Mouse (Mus musculus): ENCODE results near the gene Usmg5.
"Not testable (repeated sequence)": the region's sequence is repeated elsewhere in the genome, so short reads cannot be mapped to it uniquely, and the experiment has no call there.

Gene Usmg5

DNA sequence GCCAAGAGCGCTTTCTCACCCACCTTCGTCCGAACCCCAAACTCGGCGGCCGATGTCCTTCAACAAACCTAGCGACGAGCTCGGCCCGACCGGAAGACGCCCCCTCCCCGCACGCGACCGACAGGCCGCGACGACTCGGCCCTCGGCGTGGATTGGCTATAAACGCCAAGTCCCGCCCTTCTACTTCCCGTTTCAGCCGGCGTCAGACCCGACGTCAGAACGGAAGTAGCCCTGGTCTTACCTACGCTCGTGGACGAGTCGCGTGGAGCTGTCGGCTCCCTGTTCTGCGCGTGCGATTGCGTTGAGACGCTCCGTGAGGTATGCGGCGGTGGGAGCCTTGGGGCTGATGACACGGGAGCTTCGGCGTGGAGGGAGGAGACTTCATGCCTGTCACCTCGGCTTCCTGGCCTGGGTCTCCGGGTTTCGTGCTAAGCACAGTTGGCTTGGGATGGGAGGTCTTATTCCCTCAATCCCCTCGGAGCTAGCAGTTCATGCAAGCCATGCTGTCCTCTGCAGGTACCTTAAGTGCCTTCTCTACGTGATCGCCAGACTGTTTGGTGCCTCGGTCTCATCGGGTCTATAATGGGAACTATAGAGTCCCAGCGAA is at the start of gene Usmg5, which contains the start of gene Pdcd11:
Gene Usmg5 (minus strand): TSS at position 98 of the 607 bp plus-strand sequence.
Gene Pdcd11 (plus strand): TSS at position 219 of the 607 bp plus-strand sequence.
- DNase-seq (ENCODE audit: low spot score), result peak; percentile 94

DNA sequence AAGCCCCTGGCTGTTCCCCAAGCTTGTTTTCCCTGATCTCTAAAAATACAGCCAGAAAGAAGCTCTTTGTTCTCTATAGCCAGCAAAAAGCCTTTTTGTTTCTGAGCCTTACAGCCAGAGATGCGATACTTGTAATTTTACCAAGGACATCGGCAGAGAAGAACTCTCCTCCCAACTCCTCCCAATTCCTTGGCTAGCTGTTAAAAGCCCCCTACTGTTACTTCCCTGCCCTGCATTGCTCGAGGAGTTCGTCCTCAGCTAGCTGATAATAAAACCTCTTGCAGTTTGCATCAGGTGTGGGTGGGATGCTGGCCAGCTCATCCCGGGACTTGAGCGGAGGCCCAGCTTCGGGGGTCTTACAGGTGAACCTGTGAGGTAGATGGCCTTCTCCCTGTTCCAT is 49.2 kb upstream of the Usmg5 start:
- DNase-seq (ENCODE audit: low spot score), result not testable (repeated sequence)

DNA sequence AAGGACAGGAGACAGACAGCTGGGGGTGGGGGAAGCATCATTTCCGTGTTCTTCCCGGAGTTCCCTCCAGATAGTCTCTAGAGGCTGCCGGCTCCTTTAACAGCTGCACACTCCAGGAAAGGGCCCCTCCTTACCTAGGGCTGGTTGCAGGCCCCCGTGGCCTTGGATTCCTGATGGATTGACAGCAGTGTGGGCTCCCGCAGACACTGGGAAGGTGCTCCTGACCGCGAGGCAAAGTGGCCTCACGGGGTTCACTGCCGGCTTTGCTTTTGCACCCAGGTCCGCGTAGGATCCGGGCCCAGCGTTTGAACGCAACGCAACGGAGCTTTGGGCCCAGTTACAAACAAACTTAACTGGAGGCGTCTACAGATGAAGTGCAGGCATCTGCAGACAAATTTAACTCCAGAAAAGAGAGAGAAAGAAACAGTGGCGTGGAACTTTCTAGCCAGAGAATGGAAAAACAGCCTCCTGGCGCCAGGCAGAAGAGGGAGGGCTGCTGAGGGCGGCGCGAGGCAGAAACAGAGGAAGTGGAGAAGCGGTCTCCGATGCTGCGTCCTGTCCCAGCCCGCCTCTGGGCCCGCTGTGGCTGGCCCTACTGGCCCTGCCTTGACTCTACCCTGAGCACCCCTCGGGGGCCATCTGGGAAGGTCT is 47.4 kb upstream of the Usmg5 start, which contains the start of gene Calhm2:
Gene Calhm2 (minus strand): TSS at position 524 of the 651 bp plus-strand sequence.
- peak; percentile 39 for DNase-seq (ENCODE audit: low spot score)

DNA sequence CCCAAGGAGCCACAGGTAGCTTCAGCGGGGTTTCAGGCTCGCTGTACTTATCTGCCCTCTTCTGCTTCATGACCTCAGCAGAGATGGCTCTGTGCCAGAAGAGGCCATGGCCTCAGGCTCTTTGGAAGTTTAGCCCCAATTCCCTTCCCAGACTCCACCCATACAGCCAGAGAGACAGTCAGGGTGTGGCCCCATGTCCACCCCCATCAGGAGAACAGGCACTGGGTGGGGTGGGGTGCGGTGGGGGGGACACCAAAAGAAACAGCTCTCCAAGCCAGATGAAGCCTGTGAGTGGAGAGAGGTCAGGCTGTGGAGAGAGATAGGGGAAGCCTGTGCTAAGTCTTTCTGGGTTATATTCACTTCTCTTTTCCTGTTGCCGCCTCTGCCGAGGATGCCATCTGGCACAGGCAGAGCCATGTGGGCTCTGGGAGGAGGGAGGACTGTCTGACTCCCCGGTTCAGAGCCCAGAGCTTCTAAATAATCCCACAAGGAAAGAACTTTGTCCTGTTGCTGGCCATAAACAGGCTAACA is 46.7 kb upstream of the Usmg5 start:
- DNase-seq (ENCODE audit: low spot score), result peak; percentile 25

DNA sequence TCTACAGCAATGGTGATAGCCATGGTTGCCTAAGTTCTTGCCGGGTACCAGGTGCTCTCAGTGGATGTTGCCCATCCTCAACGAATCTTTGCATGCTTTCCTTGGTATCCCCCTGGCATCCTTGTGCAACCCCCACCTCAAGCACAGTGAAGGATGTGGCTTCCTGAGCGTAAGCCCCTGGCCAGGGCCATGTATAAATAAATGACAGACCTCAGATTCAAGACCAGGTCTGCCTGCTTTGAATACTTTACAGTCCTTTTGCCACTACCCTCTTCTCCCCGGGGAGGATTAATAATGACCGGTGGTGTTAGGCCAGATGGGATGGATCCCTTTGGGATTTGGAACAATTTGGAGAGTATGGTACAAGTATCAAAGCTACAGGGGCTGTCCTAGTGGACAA is 45.7 kb upstream of the Usmg5 start:
- DNase-seq (ENCODE audit: low spot score), result no peak

DNA sequence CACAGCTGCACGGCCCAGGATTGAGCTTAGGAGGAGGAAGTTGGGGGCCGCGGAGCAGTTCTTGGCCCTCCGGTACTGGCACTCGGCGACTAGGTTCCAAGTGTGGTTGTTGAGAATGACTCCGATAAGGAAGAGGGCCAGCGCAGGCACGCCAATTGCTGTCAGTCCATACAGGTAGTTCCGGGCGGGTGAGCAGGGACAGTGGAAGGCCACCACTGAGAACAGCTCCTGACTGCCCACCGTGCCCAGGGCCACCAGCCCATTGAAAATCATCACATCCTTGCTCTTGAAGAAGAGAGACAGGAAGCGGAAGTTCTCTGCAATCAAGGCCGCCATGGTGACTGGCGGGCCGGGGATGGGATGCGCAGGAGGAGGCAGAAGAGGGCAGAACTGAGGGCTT is 45.1 kb upstream of the Usmg5 start:
- DNase-seq (ENCODE audit: low spot score), result no peak

DNA sequence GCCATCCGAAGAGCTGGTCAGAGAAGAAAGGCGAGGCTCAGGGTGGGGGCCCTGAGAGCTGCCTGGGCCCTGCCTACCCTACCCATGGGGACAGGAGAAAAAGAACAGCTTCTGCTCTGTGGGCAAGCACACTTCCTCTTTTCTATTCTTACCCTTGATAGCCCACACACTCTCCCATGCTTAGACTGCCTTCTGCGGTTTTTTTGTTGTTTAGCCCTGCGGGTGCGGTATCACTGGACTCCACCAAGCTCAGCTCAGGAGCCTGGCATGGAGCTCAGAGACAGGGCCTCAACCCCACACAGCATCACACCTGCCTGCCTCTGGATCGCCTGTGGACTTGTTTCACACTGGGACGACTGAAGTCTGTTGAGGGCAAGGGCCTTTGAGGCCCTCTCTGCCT is 42.7 kb upstream of the Usmg5 start:
- no peak for DNase-seq (ENCODE audit: low spot score)

DNA sequence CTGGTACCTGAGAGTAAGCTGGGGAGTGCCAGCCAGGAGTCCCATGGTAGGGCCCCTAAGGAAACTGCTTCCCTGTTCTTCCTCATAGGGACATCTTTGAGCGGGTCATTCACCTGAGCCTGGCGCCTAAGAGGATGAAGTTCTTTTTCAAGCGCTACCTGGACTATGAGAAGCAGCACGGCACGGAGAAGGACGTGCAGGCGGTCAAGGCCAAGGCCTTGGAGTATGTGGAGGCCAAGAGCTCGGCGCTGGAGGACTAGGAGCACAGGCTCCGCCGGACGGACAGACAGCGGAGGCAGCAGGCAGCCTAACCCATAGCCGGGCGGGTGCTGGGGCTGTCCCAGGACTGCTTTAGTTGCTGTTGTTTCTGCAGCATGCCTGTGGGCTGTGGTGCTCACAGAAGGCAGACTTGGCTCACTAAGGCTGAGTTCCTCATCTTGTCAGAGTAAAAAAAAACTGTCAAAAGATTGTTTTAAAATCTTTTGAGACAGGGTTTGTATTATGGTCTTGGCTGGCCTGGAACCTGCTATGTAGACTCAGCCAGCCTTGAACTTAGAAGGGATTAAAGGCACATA is 40.2 kb upstream of the Usmg5 start:
- DNase-seq (ENCODE audit: low spot score), result no peak

DNA sequence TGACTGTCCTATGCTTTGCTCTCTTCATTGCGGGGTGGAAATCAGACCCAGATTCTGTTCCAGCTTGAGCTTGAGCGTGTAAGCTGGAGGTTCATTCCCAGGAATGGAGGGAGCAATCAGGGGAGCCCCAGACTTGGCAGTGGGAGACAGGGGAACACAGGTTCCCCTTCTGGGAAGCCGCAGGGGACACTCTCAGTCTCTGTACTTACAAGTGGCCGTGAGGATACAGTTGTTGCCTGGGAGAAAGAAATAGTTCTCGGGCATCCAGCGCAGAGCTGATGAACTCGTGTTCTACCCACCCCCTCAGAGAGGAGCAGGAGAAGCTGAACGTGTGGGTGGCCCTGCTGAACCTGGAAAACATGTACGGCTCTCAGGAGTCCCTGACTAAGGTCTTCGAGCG is 38.4 kb upstream of the Usmg5 start:
- DNase-seq (ENCODE audit: low spot score), result no peak

DNA sequence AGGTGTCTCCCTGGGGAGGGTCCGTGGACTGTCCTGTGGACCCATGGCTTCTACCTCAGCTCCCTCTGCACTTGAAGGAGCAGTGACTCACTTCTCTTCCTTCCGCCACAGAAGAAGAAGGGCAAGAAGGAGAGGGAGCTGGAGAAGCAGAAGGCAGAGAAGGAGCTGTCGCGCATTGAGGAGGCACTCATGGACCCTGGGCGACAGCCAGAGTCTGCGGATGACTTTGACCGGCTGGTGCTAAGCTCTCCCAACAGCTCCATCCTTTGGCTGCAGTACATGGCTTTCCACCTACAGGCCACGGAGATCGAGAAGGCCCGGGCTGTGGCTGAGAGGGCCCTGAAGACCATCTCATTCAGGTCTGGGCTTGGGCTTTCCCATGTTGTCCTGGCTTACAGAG is 37.7 kb upstream of the Usmg5 start:
- DNase-seq (ENCODE audit: low spot score), result no peak

DNA sequence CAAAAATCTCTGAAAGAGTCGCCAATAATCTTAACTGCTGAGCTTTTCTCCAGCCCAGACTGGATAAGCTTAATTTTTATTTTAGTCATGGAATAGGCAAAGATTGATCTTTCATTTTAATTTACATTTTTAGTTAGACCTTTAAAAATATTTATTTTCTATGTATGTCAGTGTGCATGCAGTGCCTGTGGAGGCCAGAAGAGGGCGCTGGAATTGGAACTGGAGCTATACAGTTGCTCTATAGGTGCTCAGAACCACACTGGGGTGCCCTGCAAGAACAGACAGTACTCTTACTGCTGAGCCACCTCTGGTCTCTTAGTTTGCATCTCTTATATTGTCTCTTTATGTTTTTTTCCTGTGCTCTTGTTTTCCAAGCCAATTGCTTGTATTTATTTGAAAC is 32.4 kb upstream of the Usmg5 start:
- DNase-seq (ENCODE audit: low spot score), result no peak

DNA sequence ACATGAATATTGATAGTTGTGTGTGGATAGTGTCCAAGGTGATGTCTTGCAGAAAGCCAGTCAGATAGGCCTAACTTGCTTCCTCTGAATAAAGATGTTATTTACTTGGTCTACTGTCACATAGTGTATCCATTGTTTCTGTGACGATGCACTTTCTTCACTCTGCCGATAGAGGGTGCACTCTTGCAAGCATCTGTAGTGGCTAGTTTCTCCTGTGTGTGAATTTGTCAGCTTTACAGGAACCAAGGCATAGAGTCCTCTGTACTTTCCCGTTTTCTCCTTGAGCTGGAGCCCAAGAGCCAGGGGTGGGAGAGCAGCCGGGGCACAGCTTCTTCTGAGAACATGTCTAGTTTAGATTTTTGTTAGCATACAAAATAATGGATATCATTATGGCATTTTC is 30.6 kb upstream of the Usmg5 start:
- DNase-seq (ENCODE audit: low spot score), result peak; percentile 9

DNA sequence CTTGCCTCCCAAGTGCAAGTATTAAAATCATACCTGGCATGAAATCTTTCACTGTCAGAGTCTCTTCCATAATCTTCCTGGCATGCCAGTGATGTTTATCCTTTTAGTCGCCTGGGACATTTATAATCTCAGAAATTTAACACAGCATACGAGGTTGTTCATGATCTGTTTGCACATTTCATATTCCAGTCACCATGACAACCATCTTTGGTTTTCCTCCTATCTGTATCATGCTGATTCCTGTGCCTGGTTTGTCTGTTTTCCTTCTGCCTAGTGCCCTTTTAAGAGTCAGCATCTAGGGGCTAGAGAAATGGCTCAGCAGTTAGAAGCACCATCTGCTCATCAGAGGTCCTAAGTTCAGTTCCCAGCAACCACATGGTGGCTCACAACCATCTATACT is 28.2 kb upstream of the Usmg5 start:
- no peak for DNase-seq (ENCODE audit: low spot score)

DNA sequence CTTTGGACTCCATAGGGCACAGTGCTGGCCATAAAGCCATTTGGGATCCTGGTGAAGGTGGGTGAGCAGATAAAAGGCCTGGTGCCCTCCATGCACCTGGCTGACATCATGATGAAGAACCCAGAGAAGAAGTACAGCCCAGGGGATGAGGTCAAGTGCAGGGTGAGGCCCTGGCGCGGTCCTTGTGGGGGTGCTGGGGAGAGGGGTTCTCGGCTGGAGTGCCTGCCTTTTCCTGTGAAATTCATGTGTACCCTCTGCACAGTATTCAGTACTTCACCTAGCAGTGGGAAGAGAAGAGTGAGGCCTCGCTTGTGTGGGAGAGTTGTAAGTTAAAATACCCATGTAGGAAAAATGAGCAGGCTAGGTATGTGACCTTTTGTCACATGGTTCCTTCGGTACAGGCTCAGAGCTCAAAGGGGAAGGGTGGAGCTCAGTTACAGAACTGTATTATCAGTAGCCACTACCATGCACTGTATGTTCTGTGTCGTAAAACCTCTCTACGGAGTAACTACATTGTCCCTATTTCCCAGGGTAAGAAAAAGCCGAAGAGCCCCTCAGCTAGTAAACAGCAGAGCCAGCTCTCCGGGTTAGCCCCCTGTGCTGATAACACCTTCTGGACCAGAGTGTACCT is 14.3 kb upstream of the Usmg5 start:
- no peak for DNase-seq (ENCODE audit: low spot score)

DNA sequence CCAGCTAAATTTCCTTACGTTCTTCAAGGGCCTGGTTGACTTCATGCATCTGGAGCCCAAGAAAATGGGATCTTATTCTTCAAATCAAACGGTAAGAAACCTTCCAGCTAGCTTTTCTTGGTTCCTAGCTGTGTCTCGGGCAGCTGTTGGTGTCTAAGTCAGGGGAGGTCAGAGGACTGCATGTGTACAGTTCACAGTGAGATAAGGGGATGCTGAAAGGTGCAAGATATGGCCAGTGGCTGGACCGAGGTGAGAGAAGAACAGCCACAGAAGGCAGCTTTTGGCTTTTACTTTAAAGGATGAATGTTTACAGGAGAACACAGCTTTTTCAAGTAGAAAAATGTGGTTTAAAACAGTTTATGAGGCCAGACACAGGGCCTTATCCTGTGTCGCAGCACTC is 10.6 kb upstream of the Usmg5 start:
- no peak for DNase-seq (ENCODE audit: low spot score)

DNA sequence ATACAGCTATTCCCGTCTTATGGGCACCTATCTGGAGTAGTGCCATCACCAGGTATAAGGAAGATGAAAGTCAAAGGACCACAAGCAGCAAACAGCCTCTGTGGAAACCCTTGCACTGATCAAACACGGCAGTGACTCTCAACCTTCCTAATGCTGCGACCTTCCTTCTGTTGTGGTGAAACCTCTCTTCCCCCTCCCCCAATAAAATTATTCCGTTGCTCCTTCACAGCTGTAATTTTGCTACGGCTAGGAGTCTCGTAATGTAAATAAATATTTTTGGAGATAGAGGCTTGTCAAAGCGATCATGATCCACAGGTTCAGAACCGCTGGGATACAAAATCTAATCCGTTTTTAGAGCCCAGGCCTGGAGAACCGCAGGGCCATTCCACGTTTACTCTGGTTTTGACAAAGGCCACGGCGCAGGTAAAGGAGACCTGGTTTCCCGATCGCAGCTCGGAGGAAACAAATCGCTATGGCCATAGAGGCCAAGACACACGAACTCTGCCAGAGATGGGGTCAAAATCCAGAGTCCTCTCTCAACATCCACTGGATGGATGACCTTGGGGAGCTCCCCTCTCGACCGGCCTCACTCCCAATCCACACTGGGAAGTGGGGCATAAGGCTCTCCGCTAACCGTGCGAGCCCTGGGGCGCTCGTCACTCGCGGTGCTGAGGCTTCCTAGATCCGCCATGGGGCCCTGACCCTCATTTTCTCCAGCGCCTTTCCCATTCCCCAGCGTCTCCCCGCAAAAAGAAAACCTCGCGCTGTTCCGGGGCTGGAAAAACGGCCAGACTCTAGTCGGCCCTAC is 525 bp downstream of the Usmg5 start:
- DNase-seq (ENCODE audit: low spot score), result no peak

DNA sequence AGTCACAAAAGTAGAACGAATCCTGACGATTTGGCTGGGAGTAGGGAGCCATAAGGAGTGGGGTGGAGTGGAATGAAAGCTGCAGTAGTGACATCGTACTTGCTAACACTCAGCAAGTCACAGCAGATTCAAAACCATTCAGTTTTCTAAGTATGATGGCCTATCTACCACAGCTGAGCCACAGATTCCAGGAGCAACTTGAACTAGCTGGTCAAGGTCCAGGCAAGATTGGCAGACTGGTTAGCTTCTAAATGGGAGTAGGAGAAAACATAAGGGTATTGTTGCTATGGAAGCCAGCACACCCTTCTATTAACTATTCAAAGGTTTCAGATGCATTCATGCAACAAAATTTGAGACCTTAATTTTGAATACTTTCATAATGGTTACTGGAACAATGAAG is 2.2 kb downstream of the Usmg5 start:
- DNase-seq (ENCODE audit: low spot score), result no peak

DNA sequence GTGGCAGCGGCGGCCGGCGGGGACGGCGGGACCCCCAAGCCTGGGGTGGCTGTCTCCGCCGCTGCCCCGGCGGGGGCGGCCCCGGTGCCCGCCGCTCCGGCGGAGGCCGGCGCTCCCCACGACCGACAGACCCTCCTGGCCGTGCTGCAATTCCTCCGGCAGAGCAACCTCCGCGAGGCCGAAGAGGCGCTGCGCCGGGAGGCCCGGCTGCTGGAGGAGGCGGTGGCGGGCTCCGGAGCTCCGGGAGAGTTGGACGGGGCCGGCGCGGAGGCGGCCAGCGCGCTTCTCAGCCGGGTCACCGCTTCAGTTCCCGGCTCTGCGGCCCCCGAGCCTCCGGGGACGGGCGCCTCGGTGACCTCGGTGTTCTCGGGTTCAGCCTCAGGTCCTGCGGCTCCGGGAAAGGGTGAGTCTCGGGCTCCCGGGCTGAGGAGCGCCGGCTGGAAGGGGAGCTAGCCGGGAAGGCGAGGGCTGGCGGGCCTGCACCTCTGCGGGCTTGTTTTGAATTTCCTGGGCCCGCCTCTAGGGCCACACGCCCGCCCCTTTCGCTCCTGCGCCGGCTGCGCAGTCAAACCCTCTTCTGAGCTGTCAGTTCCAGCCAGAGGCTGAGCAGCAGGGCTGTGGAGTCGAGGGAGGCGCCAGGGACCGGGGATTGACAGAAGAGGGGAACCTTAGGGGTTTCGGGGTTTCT is 22.4 kb downstream of the Usmg5 start:
- DNase-seq (ENCODE audit: low spot score), result peak; percentile 90

DNA sequence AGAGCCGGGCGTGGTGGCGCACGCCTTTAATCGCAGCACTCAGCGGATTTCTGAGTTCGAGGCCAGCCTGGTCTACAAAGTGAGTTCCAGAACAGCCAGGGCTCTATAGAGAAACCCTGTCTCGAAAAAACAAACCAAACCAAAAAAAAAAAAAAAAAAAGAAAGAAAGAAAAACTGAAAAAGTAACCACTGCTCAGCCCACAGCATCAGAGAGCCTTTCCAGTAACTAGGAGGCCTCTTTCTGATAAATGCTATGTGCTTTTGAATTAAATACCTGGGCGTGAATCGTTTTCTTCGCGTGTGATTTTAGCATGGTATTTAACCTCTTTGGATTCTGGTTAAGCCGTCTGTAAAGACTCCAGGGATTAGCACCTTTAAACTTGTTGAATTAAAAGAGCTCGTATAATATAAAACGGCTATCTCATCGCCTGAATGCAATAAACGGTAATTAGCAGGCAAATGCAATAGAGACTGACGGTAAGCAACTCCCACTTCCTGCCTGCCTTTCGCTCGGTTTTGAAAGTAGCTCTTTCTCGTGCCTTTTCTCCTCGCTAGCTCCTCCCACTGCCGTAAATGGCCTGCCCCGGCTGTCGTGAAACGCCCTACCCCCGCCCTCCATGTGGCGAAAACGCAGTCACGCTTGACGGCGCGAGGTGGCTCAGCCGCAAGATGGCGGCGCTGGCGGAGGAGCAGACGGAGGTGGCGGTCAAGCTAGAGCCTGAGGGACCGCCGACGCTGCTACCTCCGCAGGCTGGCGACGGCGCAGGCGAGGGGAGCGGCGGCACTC is 23.2 kb downstream of the Usmg5 start, which contains the start of gene Taf5:
Gene Taf5 (plus strand): TSS at position 651 of the 787 bp plus-strand sequence.
- DNase-seq (ENCODE audit: low spot score), result peak; percentile 98

DNA sequence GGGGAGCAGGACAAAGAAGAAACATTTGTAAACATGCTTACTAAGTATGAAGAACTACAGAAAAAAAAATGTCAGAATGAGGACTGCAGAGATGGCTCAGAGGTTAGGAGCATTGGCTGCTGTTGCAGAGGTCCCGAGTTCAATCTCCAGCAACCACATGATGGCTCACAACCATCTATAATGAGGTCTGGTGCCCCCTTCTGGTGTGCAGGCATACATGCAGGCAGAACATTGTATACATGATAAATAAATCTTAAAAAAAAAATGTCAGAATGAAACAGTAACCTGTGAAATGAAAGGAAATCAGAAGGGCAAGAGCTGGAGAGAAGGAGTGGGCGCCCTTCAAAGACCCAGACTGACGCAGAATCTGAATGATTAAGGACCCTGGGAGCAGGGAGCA is 24.6 kb downstream of the Usmg5 start:
- DNase-seq (ENCODE audit: low spot score), result no peak
